9 mouse cellular contexts compared by ENCODE assay signal in genomic region chr12:100268011-100268410, GRCm38 (mm10).
DNase-seq lines count a peak whose midpoint lies in the region; ATAC-seq and TF ChIP-seq lines count a peak whose summit lies in the region.
"Had no signal": no experiment of that assay in that cellular context is flagged by ENCODE, and none has a peak within 500 bp of the region (broad histone marks: within the 10 kb centered on the region; RNA-seq: fewer than 3 reads in every experiment).

No protein-coding gene starts in this region.

- WGBS in heart, embryonic 10.5 days, result 11% methylated on average over 6 of the region's 6 CpGs
- WGBS in embryonic facial prominence, embryonic 11.5 days, result 8% methylated on average over 6 of the region's 6 CpGs
- 11% methylated on average over 6 of the region's 6 CpGs for WGBS in liver, postnatal 0 days (ENCODE audit: insufficient replicate concordance)
- 14% methylated on average over 6 of the region's 6 CpGs for WGBS in forebrain, embryonic 16.5 days

- H3K9me3 ChIP-seq in heart, embryonic 10.5 days, result no peaks in the 10 kb centered on the region
- H3K9me3 ChIP-seq in embryonic facial prominence, embryonic 11.5 days (replicated peaks; ENCODE audit: control insufficient read depth, low read length), result no peaks in the 10 kb centered on the region
- H3K9me3 ChIP-seq in liver, postnatal 0 days (ENCODE audit: low read length), result no peaks in the 10 kb centered on the region
- no peaks in the 10 kb centered on the region for H3K9me3 ChIP-seq in forebrain, embryonic 16.5 days (ENCODE audit: control insufficient read depth, low read length)
- H3K9me3 ChIP-seq: limb, embryonic 15.5 days had no signal

- H3K36me3 ChIP-seq in heart, embryonic 10.5 days, result no peaks in the 10 kb centered on the region
- H3K36me3 ChIP-seq in embryonic facial prominence, embryonic 11.5 days (replicated peaks; ENCODE audit: control insufficient read depth, insufficient read depth, low read depth, low read length), result no peaks in the 10 kb centered on the region
- H3K36me3 ChIP-seq in liver, postnatal 0 days (replicated peaks; ENCODE audit: insufficient read depth, low read length), result no peaks in the 10 kb centered on the region
- no peaks in the 10 kb centered on the region for H3K36me3 ChIP-seq in forebrain, embryonic 16.5 days (ENCODE audit: control insufficient read depth, insufficient read depth)
- H3K36me3 ChIP-seq: limb, embryonic 15.5 days had no signal

- H3K9ac ChIP-seq in embryonic facial prominence, embryonic 11.5 days (replicated peaks; ENCODE audit: low read length), result no peak overlapping the region
- no peak overlapping the region for H3K9ac ChIP-seq in liver, postnatal 0 days (replicated peaks)
- H3K9ac ChIP-seq in forebrain, embryonic 16.5 days (replicated peaks; ENCODE audit: low read depth, low read length), result no peak overlapping the region
- H3K9ac ChIP-seq: limb, embryonic 15.5 days had no signal

- ATAC-seq in embryonic facial prominence, embryonic 11.5 days (replicated peaks; ENCODE audit: insufficient number of reproducible peaks, low FRiP score, low TSS enrichment, low read depth), result no peak
- no peak for ATAC-seq in liver, postnatal 0 days
- no peak for ATAC-seq in forebrain, embryonic 16.5 days

- intact Hi-C loops in heart, postnatal 36 days (cut with DNase I), result no loop called here

- no peak for TF ChIP-seq EP300 in liver, postnatal 0 days (IDR thresholded peaks at IDR 0.05; ENCODE audit: low read depth)

- H3K27me3 ChIP-seq in heart, embryonic 10.5 days (ENCODE audit: insufficient read depth, poor library complexity, severe bottlenecking), result no peaks in the 10 kb centered on the region
- no peaks in the 10 kb centered on the region for H3K27me3 ChIP-seq in embryonic facial prominence, embryonic 11.5 days (ENCODE audit: control insufficient read depth, insufficient read depth, low read length)
- no peaks in the 10 kb centered on the region for H3K27me3 ChIP-seq in liver, postnatal 0 days (ENCODE audit: insufficient read depth, low read length)
- no peaks in the 10 kb centered on the region for H3K27me3 ChIP-seq in forebrain, embryonic 16.5 days (replicated peaks; ENCODE audit: control insufficient read depth, insufficient read depth, low read length)
- H3K27me3 ChIP-seq: limb, embryonic 15.5 days had no signal

- no peak overlapping the region for H3K4me3 ChIP-seq in heart, embryonic 10.5 days
- H3K4me3 ChIP-seq in embryonic facial prominence, embryonic 11.5 days (ENCODE audit: low read depth, low read length), result no peak overlapping the region
- H3K4me3 ChIP-seq in liver, postnatal 0 days (ENCODE audit: low read depth, low read length), result no peak overlapping the region
- no peak overlapping the region for H3K4me3 ChIP-seq in forebrain, embryonic 16.5 days (replicated peaks; ENCODE audit: low read length)
- H3K4me3 ChIP-seq: limb, embryonic 15.5 days had no signal

- peak; percentile 61 to 65 for DNase-seq in heart, postnatal 36 days
- DNase-seq in heart, embryonic 10.5 days (ENCODE audit: low spot score), result no peak
- peak; percentile 81 for DNase-seq in 3T3-L1 (ENCODE audit: low read depth, low spot score)
- DNase-seq in MEL-GATA-1-ER (ENCODE audit: extremely low read depth, low read depth), result peak; percentile 25
- DNase-seq in embryonic facial prominence, embryonic 11.5 days (ENCODE audit: low spot score), result peak; percentile 81
- DNase-seq in liver, postnatal 0 days, result peak; percentile 79
- peak; percentile 66 for DNase-seq in thymus, postnatal 14 days

- no peaks in the 10 kb centered on the region for H3K4me1 ChIP-seq in heart, embryonic 10.5 days
- no peaks in the 10 kb centered on the region for H3K4me1 ChIP-seq in embryonic facial prominence, embryonic 11.5 days (ENCODE audit: control insufficient read depth, insufficient read depth, low read length)
- H3K4me1 ChIP-seq in liver, postnatal 0 days (ENCODE audit: insufficient read depth), result no peaks in the 10 kb centered on the region; the same call in 1 of the 2 replicates
- H3K4me1 ChIP-seq in forebrain, embryonic 16.5 days (replicated peaks; ENCODE audit: control insufficient read depth, insufficient read depth, low read length), result peaks cover 15% of the 10 kb centered on the region

- TF ChIP-seq CTCF in liver, postnatal 0 days (IDR thresholded peaks at IDR 0.05; ENCODE audit: low read depth), result no peak

- H3K4me2 ChIP-seq in embryonic facial prominence, embryonic 11.5 days (ENCODE audit: low read depth, low read length), result no peak overlapping the region
- H3K4me2 ChIP-seq in liver, postnatal 0 days (ENCODE audit: low read depth, low read length), result no peak overlapping the region
- no peak overlapping the region for H3K4me2 ChIP-seq in forebrain, embryonic 16.5 days (ENCODE audit: low read length)
- H3K4me2 ChIP-seq: limb, embryonic 15.5 days had no signal

- no peak overlapping the region for H3K27ac ChIP-seq in heart, embryonic 10.5 days
- H3K27ac ChIP-seq in embryonic facial prominence, embryonic 11.5 days (replicated peaks; ENCODE audit: low read depth, low read length), result no peak overlapping the region
- H3K27ac ChIP-seq in liver, postnatal 0 days (ENCODE audit: low read depth), result no peak overlapping the region
- H3K27ac ChIP-seq in forebrain, embryonic 16.5 days (ENCODE audit: low read length), result no peak overlapping the region
- H3K27ac ChIP-seq: limb, embryonic 15.5 days had no signal
